Mouse (Mus musculus) ES-Bruce4 (cell line): ENCODE data around the gene Fthl17c. TPM values are rescaled to one million over a fixed set of nuclear protein-coding genes. Genes with fewer than 3 reads are reported as not detected.
"Not testable (repeated sequence)": the region's sequence is repeated elsewhere in the genome, so short reads cannot be mapped to it uniquely, and the experiment has no call there.

Experiments
- H3K27ac ChIP-seq: 2 replicates; pipeline ENCODE4 v1.5.1; 2012; ENCODE audit warnings: low read length, inconsistent platforms; ENCODE audit not compliant: insufficient read depth
- H3K27me3 ChIP-seq: 2 replicates; pipeline ENCODE4 v1.6.1; 2012; ENCODE audit warnings: mild to moderate bottlenecking, low read length, inconsistent platforms; ENCODE audit not compliant: control insufficient read depth, poor library complexity, insufficient read depth, severe bottlenecking
- H3K36me3 ChIP-seq: 2 replicates; pipeline ENCODE4 v1.6.1; 2012; ENCODE audit warnings: inconsistent platforms, mild to moderate bottlenecking, low read length, moderate library complexity; ENCODE audit not compliant: control insufficient read depth, poor library complexity, insufficient read depth, severe bottlenecking
- H3K4me1 ChIP-seq: one replicate; pipeline ENCODE4 v1.8.1; 2011; ENCODE audit warnings: low read length; ENCODE audit not compliant: control insufficient read depth, insufficient read depth
- H3K4me3 ChIP-seq: 2 replicates; pipeline ENCODE4 v1.5.1; 2011; ENCODE audit warnings: low read depth, mild to moderate bottlenecking, low read length
- H3K9ac ChIP-seq: 2 replicates; pipeline ENCODE4 v1.6.1; 2012; ENCODE audit warnings: low read depth, mild to moderate bottlenecking, inconsistent platforms; ENCODE audit not compliant: poor library complexity, severe bottlenecking
- H3K9me3 ChIP-seq: replicated peaks from 2 replicates; pipeline ENCODE4 v1.6.1; 2012; ENCODE audit warnings: mild to moderate bottlenecking, low read length, inconsistent platforms; ENCODE audit not compliant: control insufficient read depth, poor library complexity, insufficient read depth, severe bottlenecking
- CTCF ChIP-seq: IDR thresholded peaks from one replicate; pipeline ENCODE4 v1.8.1; 2011; ENCODE audit warnings: low read depth, low read length
- EP300 ChIP-seq: IDR thresholded peaks from 2 replicates; pipeline ENCODE4 v1.6.1; 2011; ENCODE audit warnings: low read depth, low read length; ENCODE audit not compliant: insufficient read depth
- POLR2A ChIP-seq: IDR thresholded peaks from one replicate; pipeline ENCODE4 v1.8.1; 2011; ENCODE audit warnings: low read length; ENCODE audit not compliant: insufficient read depth
- polyA plus RNA-seq: library from polyadenylated mRNA; stranded (reverse); fragments of >200 nt; gene quantifications from 2 replicates; pipeline ENCODE4 v1.2.4, GENCODE M21; 2011; ENCODE audit warnings: low read depth; ENCODE audit not compliant: missing spikeins, insufficient read depth, insufficient read length

The Fthl17c gene
- 1.6 and 2.9 TPM in 2 replicates for polyA plus RNA-seq

GRCm38 (mm10) chrX:8976459-8976858 lies at the start of gene Fthl17c:
Gene Fthl17c, minus strand, starts transcription at chrX:8976559.
- H3K36me3 ChIP-seq, H3K4me1 ChIP-seq, H3K9me3 ChIP-seq, H3K4me3 ChIP-seq, H3K27ac ChIP-seq, H3K27me3 ChIP-seq, H3K9ac ChIP-seq: not testable (repeated sequence)

GRCm38 (mm10) chrX:9019481-9019880 lies 43.1 kb upstream of the Fthl17c start:
- H3K27ac ChIP-seq: no peak overlapping the region
- no peaks in the 10 kb centered on the region for H3K4me1 ChIP-seq
- H3K4me3 ChIP-seq: no peak overlapping the region
- no peaks in the 10 kb centered on the region for H3K9me3 ChIP-seq
- no peaks in the 10 kb centered on the region for H3K36me3 ChIP-seq
- TF ChIP-seq CTCF: no peak
- no peak for TF ChIP-seq POLR2A
- TF ChIP-seq EP300: no peak
- no peak overlapping the region for H3K9ac ChIP-seq
- no peaks in the 10 kb centered on the region for H3K27me3 ChIP-seq

GRCm38 (mm10) chrX:9016079-9016478 lies 39.7 kb upstream of the Fthl17c start:
- Histone ChIP-seq H3K9ac (no peak overlapping the region), H3K9me3 (no peaks in the 10 kb centered on the region), H3K4me3 (no peak overlapping the region), H3K27ac (no peak overlapping the region), H3K36me3 (no peaks in the 10 kb centered on the region), H3K4me1 (no peaks in the 10 kb centered on the region), H3K27me3 (no peaks in the 10 kb centered on the region)
- TF ChIP-seq CTCF (no peak), POLR2A (no peak), EP300 (no peak)

GRCm38 (mm10) chrX:8986655-8987054 lies 10.3 kb upstream of the Fthl17c start, which contains the start of gene Fthl17d:
Gene Fthl17d, minus strand, starts transcription at chrX:8986755.
- not testable (repeated sequence) for H3K9ac ChIP-seq, H3K36me3 ChIP-seq, H3K27ac ChIP-seq, H3K4me1 ChIP-seq, H3K27me3 ChIP-seq, H3K4me3 ChIP-seq, H3K9me3 ChIP-seq

DNA sequence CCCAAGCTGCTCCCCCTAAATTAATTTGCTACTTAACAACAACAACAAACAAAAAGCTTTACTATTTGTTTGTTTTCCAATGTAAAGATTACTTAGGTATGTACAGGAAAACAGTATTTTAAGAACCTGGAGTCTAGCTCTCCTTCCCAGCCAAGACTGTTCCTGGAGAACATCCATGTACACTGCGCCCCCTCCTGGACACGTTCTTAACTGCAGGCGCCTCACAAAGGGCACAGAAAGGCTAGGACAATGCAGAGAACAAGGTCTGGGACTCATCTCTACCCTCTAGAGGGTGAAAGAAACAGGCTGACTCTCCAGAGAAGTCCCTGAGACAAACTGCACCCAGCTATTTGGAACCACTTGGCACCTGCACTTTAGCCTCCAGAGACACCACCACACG lies 11.7 kb downstream of the Fthl17c start:
- H3K4me3 ChIP-seq, H3K4me1 ChIP-seq, H3K9ac ChIP-seq, H3K36me3 ChIP-seq, H3K27me3 ChIP-seq, H3K9me3 ChIP-seq, H3K27ac ChIP-seq: not testable (repeated sequence)
- peak; percentile 25 for TF ChIP-seq CTCF

DNA sequence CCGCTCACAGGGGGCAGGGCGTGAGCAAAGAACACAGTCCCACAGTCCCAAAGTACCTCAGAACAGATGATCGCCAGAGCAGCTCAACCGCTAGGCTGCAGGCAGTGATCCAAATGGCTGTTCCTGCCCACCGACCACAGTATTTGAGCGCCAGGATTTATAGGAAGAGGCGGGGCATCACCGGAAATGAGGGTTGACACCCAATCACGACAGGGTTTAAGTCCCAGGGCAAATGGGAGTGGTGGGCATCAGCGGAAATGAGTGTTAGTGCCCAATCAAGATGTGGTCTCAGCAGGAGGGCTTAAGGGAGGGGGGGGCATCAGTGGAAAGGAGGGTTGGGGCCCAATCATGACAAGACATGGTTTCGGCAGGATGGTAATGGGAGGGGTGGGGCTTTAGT lies 13.5 kb downstream of the Fthl17c start, which contains the start of gene Fthl17b:
TSS of gene Fthl17b (minus strand) at position 101 of the 400 bp plus-strand sequence.
- not testable (repeated sequence) for H3K36me3 ChIP-seq, H3K4me1 ChIP-seq, H3K4me3 ChIP-seq, H3K27ac ChIP-seq, H3K9ac ChIP-seq, H3K27me3 ChIP-seq, H3K9me3 ChIP-seq

DNA sequence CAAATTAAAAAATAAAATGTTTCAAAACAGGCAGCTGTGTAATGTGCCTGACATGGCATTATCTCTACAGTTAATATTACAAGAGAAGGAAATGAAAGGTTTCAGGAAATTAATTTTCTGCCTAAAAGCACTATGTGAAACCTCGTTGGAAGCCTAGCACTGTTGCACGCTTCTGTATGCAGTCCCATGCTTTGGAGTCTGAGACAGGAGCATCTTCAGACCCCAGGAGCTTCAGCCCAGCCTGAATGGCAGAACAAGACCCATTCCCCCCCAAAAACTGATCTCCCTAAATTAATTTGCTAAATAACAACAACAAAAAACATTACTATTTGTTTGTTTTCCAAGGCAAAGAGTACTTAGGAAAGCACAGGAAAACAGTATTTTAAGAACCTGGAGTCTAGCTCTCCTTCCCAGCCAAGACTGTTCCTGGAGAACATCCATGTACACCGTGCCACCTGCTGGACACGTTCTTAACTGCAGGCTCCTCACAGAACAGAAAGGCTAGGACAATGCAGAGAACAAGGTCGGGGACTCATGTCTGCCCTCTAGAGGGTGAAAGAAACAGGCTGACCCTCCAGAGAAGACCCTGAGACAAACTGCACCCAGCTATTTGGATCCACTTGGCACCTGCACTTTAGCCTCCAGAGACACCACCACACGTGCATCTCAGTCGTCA lies 28.1 kb downstream of the Fthl17c start:
- peak; percentile 50 for TF ChIP-seq CTCF

More for the DNA sequence above, 28.1 kb downstream of the Fthl17c start:
- H3K9ac ChIP-seq, H3K9me3 ChIP-seq, H3K27me3 ChIP-seq, H3K4me1 ChIP-seq, H3K36me3 ChIP-seq, H3K27ac ChIP-seq, H3K4me3 ChIP-seq: not testable (repeated sequence)
